Mouse (Mus musculus): ENCODE results near the gene Adgrl2.

GRCm38 (mm10) chr3:148866053-148866452 is 124.3 kb downstream of the Adgrl2 start:
- TF ChIP-seq POLR2A (IDR thresholded peaks at IDR 0.05; ENCODE audit: low read depth, low read length) (no peak), CTCF (IDR thresholded peaks at IDR 0.05; ENCODE audit: extremely low read depth, insufficient read depth, insufficient read length, insufficient replicate concordance) (no peak)

Measured in spleen, adult 2 months (tissue).